Mouse (Mus musculus) layer of hippocampus, postnatal 14 days (tissue): ENCODE data around the gene Hexdc. TPM values are rescaled to one million over a fixed set of nuclear protein-coding genes. Genes with fewer than 3 reads are reported as not detected.

Source experiments
- DNase-seq, 2 experiments: peaks; one replicate each; pipeline ENCODE4 v3.0.0; 2021 to 2022; ENCODE audit warnings: low spot score in 2 of 2, mixed read lengths in 1 of 2
- total RNA-seq, 2 experiments: library from RNA; stranded (reverse); gene quantifications; 2 replicates each; pipeline ENCODE4 v1.2.3; 2021

Gene Hexdc
- total RNA-seq, 2 experiments from 2014 or later = 28.3 to 31.3 TPM

- no peak for DNase-seq
These were observed 17.2 kb downstream of the Hexdc start for GRCm38 (mm10) chr11:121221321-121222010.

- DNase-seq = no peak
These were observed 24.1 kb downstream of the Hexdc start for GRCm38 (mm10) chr11:121228129-121229017.

DNA sequence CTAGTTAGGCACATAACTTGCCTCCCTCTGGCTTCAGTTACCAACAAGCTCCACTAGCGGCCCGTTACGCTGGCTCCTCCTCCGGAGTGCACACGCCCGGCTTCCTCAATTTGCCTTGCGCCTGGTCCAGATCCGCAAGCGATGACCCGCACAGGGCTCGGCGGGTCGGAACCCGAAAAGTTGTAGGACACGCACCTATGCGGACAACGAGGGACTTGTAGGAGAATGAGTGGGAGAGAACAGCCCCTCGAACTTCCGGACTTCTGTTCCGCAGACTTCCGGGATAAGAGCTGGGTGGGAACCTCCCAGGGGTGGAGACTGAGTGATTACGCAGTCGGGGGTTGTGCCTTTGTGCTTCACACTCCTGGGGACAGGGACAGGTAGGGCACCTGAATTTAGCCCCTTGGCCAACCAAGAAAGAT, 24.8 kb downstream of the Hexdc start, which contains the start of gene Cybc1:
TSS of gene Cybc1 (minus strand) at position 305 of the 422 bp plus-strand sequence.
- peak; percentile 70 to 71 for DNase-seq

DNA sequence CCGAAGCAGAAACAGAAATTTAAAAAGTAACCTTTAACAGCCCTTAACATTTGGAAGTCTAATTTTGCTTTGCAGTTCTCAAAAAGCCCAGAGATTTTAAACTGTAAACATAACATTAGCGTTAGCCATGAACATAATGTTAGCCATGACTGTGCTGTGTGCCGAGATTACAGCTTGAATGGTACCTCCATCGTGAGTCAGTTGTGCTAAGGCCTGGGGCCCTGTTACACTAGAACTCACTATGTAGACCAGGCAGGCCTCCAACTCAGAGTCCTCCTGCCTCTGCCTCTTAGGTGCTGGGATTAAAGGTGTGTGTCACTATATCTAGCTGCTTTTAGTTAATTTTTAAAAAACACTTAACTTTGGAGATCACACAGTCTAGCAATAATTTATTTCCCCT, 27.0 kb downstream of the Hexdc start:
- DNase-seq = no peak

- DNase-seq = no peak
These were observed 27.5 kb downstream of the Hexdc start for GRCm38 (mm10) chr11:121231628-121232291.

DNA sequence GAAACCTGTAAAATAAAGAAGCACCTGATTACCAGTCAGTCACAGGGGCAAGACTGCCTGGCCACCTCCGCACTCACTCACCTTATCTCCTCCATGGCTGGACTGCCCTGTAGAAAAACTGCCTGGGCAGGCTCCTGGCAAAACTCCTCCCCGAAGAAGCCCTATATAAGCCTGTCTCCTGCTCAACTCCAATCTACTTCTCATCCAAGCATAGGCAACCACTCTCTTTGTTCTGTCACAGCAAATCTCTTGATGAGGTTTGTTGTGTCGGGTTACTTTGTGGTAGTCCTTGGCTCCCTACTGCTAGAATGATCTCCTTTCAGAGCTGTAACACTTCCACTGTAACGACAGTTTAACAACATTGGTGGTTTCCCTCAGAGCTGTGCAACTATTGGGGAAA, 28.5 kb downstream of the Hexdc start:
- DNase-seq = no peak

- DNase-seq = no peak
These were observed 31.4 kb downstream of the Hexdc start for GRCm38 (mm10) chr11:121235475-121236238.

GRCm38 (mm10) chr11:121236564-121237344, 32.5 kb downstream of the Hexdc start, which contains the start of gene Narf:
TSS of gene Narf (plus strand) at chr11:121237253.
- peak; percentile 99 to 100 for DNase-seq

DNA sequence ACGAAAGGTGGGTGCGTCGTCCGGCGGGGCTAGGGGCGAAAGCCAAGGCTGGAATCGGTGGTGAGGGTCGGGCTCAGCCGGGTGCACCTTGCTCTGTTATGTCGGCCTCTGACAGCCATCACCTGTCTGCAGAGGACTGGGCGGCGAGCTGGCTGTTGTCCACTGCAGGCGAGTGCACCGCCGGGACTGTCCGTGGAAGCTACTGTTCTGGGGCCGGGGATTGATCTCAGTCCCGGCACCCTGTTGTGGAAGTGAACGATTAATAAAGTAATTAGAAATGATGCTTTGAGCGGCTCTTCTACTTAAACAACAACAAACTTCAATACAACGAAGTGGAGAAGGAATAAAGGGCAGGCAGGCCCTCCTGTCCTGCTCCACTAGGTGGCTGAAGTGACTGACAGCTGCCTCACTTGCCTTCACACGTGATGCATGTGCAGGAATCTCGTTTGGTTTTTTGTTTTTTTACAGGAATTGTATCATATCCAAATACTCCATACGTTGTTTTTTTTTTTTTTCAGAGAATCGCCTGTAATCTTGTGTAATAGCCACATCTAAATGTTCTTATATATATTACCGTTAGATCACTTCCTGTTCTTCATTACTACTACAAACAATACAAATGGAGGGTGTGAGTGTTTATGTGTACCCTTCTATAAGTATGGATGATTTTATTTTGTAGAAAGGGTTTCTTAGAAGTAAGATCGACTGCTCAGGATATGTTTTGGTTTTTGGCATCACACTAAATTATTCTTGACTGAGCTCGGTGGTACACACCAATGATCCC, 33.3 kb downstream of the Hexdc start:
- peak in 1 of 2 experiments; percentile 48 for DNase-seq

DNA sequence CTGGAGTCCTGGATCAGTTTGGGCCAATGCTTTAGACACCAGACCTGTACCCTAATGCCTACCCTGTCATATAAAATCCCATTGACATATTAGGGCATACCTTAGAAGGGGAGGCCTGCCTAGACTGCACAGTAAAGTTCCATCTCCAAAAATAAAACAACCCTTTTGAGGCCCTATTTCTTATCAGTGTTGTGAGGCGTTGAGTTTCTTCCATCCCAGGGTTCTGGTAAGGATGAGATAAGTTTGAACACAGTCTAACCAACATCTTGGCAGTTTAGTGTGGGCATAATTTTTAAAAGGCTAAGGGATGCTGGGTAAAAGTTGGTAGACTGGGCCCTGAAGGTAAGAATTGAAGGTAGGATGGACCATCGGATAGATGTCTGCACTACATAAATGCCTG, 35.4 kb downstream of the Hexdc start:
- DNase-seq = no peak

DNA sequence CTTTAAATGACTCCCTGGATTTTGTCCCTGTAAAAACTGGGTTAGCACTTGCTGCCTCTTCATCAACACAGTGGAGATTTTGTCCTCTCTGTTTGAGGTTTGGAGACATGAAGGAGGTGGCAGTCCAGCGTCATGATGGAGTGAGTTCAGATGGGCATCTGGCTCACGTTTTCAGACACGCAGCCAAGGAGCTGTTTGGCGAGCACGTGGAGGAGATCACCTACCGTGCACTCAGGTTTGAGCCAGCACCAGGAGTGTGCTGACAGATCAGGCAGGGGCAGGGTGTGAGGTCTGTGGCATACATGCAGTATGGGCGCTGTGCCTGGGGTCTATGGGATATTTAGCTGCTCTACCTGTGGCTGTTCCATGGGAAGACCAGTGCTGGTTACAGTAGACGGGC, 46.0 kb downstream of the Hexdc start:
- DNase-seq = no peak

DNA sequence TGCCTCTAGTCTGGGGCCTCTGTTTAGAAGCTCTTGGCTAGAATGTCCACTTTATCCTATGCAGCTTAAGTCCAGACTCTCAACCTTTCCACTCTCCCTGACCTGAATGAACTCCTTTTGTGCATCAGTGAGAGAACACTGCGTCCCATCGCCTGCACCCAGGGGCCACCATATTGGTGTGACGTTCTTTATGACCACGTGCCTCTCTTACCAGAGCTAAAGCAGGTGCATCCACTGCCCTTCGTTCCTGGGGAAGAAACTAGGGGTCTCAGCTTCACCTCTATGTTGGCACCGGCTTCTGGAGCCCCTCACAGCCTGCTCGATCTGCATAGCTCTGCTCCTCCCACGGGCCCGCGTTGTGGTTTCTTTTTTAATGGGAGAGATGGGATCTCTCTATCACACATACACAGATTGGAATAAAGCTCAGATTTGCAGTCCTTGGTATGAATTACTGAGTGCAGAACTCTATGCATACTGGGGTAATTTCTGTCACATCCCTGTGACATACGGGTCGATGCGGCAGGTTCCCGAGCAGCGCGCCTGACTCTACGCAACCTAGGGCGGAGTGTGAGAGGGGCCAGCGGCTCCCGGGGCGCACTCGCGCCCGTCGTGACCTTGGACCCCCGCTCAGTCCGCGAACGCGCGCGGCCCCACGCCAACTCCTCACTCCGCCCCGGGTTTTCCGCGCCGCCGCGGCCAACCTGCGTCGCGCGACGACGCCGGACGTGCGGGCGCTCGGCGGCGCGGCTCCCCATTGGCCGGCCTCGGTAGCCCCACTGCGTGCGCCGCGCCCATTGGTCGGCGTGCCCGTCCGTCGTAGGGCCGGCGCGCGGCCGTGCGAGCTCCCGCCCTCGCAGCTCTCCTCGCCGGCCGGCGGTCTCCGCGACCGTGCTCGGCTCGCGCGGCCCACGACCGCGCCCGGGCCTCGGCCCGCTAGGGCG, 55.2 kb downstream of the Hexdc start, which contains the start of gene Foxk2:
TSS of gene Foxk2 (plus strand) at position 831 of the 941 bp plus-strand sequence.
- peak; percentile 88 to 91 for DNase-seq

- DNase-seq = peak in 1 of 2 experiments; percentile 34
These were observed 56.1 kb downstream of the Hexdc start for GRCm38 (mm10) chr11:121260211-121260906.

- DNase-seq = no peak
These were observed 56.8 kb downstream of the Hexdc start for GRCm38 (mm10) chr11:121261074-121261473.
